Mouse (Mus musculus) liver, adult 2 months (tissue): Measurements from ENCODE around the gene Bfsp1.

Experiments
- CTCF ChIP-seq: fragments of 200-500 bp; IDR thresholded peaks from 2 replicates; pipeline ENCODE4 v1.5.1; 2011; ENCODE audit warnings: low read depth, low read length, control low read depth
- POLR2A ChIP-seq: fragments of 200-500 bp; IDR thresholded peaks from 2 replicates; pipeline ENCODE4 v1.6.1; 2011; ENCODE audit warnings: low read length, control low read depth; ENCODE audit not compliant: insufficient read depth; ENCODE audit errors: extremely low read depth

DNA sequence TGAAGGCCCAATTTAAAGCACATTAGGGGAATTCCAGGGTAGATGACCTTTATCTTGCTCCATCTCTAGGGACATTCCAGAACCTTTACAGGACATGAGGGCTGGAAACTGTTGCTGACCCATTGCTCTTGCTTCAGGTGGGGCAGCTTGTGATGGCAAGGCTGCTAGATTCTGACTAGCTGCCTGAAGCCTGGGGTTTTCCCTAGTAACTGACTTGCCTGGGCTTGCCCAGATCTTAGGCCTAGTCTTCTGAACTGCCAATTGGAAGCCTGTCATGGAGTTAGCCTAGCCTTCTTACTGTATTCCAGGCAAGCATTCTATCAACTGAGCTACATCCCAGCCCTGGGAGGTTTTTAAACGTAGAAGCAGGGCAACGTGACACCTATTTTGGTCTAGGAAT lies 46.3 kb upstream of the Bfsp1 start:
- TF ChIP-seq POLR2A (no peak), CTCF (no peak)
